Mouse (Mus musculus) gonadal fat pad, adult 2 months (tissue): ENCODE measurements around the gene Notch1. TPM values are rescaled to one million over a fixed set of nuclear protein-coding genes. Genes with fewer than 3 reads are reported as not detected.

ENCODE experiments used
- DNase-seq: peaks from one replicate; pipeline ENCODE4 v3.0.0-alpha.2; 2012; ENCODE audit warnings: low read depth
- polyA plus RNA-seq: library from polyadenylated mRNA; depleted of rRNA; stranded (reverse); fragments of >200 nt; gene quantifications from 2 replicates; pipeline ENCODE4 v1.2.3, GENCODE M21; 2012

Notch1 gene
- polyA plus RNA-seq, 1 experiment, result 49.0 TPM

GRCm38 (mm10) chr2:26446671-26447070 is 69.8 kb downstream of the Notch1 start:
- DNase-seq, result no peak

DNA sequence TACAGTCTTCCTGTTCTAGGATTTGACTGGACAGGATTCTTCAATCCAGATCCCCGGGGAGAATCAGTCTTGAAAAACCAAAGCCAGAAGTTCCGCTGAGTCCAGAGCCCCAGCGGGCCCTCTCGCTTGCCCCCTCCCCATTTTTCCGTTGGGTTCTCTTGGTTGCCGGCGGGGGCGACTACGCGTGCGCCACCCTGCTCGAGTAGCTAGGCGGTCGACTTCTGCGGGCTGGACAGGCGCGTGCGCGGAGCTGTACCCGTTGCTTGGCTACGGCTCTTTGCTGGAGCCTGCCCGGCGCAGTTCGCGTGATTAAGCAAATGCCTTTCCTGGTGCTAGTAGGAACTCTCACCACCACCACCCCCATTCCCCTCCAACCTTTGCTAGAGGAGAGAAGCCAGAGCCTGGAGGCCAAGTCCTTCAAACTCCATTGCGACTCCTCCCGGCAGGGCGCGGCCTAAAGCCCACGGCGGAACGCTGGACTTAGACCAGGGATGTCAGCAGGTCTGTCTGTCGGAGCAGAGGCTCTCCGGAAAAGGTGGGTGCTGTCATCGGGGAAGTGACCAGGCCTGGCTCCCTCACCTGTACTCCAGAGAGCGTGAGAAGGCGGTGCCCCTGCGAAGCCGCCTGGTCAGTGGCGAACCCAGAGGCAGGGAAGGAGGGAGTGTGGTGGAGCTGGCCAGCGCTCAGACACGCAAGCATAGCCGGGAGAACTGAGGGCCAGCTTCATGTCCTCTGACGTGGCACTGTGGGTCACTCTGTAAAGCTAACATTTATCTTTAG is 70.6 kb downstream of the Notch1 start:
- peak; percentile 61 for DNase-seq

DNA sequence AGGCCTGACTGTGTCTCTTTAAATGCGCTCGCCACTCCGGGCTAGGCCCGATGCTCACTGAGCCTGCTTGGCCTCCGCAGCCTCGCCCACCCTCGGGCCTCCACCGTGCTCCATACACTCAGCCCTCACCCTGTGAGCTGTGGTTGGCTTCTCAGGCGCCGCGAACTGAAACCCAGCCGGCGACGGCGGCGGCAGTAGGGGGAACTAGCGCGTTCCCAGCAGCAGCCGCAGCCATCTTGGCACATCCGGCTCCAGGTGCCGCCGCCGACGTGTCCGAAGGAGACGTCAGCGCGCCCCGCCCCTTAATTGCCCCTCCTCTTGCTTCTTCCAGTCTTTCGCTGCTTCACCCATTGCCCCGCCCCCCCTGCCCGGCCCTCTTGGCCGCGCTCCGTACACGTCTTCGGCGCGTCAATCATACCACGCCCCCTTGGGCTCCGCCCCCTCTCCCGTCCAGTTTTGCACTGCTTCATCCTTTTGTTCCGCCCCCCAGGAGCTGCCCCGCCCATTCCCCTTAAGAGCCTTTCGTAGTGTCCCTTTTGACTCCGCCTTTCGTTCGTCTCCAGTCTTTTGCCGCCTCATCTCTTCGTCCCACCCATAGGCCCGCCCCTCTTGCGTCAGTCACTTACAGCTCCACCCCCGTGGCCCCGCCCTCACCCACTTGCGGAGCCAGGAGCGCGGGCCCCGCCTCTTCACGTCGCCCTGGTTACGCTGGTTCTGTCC is 71.4 kb downstream of the Notch1 start, which contains the start of gene Sec16a:
Gene Sec16a, minus strand, starts transcription at position 271 of the 720 bp plus-strand sequence.
- peak; percentile 97 for DNase-seq

GRCm38 (mm10) chr2:26444368-26444767 is 72.1 kb downstream of the Notch1 start:
- no peak for DNase-seq

- no peak for DNase-seq
Measured at GRCm38 (mm10) chr2:26443876-26444275, 72.6 kb downstream of the Notch1 start.

GRCm38 (mm10) chr2:26442843-26443242 is 73.6 kb downstream of the Notch1 start:
- no peak for DNase-seq

- no peak for DNase-seq
Measured at GRCm38 (mm10) chr2:26441688-26442087, 74.8 kb downstream of the Notch1 start.

DNA sequence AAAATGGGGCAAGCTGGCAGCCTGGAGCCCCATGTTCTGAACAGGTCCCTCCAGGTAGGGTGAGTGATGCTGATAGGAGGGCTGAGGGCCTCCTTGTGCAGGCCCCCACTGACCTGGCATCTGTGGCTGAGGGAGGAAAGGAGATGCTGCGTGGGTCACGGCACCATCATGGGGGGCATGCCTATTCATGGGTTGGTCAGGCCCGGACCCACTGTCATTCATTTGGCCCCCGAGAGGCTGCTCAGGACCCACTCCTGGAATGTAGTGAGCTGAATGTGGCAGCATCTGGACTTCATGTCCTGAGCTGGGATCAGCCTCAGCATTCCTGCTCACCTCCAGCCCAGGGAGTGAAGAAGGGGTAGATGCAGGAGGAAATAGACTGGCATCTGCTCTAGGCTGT is 75.2 kb downstream of the Notch1 start:
- no peak for DNase-seq

DNA sequence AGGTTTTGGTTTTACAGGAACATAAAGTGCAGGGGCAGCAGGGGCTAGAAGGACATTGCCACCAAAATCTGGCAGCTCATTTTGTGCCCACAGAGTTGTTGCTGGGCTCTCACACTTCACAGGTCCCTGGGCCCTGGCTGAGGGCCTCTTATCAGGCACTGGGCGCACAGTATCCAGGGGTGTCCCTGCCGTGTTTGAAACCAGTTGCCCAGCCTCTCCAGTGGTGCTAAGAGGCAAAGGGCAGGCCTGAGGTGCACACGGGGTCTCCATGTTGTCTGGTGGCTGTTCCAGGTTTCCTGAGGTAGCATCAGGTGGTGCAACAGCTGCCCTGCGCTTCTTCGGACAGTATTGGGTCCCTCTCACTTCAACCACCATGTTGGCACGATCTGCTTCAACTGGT is 76.8 kb downstream of the Notch1 start:
- DNase-seq, result no peak

- no peak for DNase-seq
Measured at GRCm38 (mm10) chr2:26438373-26438772, 78.1 kb downstream of the Notch1 start.

- no peak for DNase-seq
Measured at GRCm38 (mm10) chr2:26437221-26437620, 79.2 kb downstream of the Notch1 start.

- no peak for DNase-seq
Measured at GRCm38 (mm10) chr2:26434791-26435572, 81.5 kb downstream of the Notch1 start.

- DNase-seq, result no peak
Measured at GRCm38 (mm10) chr2:26429851-26430250, 86.6 kb downstream of the Notch1 start.

- no peak for DNase-seq
Measured at GRCm38 (mm10) chr2:26424541-26424940, 91.9 kb downstream of the Notch1 start.

DNA sequence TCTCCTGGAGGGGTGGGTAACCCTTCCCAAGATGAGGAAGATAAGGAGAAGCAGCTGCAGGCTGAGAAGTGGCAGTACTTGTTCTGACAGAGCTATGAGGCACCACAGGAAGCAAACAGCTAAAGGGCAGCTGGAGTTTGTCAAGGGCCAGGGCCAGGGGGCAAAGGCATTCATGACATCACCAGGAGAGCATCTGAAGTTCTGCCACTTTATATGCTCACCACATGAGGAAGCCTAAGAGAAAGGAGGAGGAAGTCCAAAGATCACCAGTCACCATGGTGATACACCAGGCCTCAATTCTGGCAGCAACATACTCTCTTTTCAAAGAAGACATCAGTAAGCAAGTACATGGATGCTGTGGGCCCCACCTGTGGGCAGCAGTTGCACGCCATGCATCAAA is 93.4 kb downstream of the Notch1 start:
- no peak for DNase-seq

- DNase-seq, result no peak
Measured at GRCm38 (mm10) chr2:26421969-26422368, 94.5 kb downstream of the Notch1 start.

- no peak for DNase-seq
Measured at GRCm38 (mm10) chr2:26418120-26418519, 98.3 kb downstream of the Notch1 start.

DNA sequence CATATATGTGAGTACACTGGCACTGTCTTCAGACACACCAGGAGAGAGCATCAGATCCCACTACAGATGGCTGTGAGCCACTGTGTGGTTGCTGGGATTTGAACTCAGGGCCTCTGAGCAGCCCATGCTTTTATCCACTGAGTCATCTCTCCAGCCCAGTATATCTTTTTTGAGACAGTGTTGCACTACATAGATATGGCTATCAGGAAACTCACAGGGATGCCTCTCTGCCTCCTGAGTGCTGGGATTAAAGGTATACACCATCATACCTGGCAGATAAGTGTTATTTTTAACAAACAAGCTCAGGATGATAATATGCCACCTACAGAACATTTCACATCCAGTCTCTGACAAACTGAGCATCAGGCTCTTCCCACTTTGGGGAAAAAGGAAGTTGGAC is 99.4 kb downstream of the Notch1 start:
- DNase-seq, result no peak

- DNase-seq, result no peak
Measured at GRCm38 (mm10) chr2:26410931-26411411, 105.5 kb downstream of the Notch1 start.

DNA sequence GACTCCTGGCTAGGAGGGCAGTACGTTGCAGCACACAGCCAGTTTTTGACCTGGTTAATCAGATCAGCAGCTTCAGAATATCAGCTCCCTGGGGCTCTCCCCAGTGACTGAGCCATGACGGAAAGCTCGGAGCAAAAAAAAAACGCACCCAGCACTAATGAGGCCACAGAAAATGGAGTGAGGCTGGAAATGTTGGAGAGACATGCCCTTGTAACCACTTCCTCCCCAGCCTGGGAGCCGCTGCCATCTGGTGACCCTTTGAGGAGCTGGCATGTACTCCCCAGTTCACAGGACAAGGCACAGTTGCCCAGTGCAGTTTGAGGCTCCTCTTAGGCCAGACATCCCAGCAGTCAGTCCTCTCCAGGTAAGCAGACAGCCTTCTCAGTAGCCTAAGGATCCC is 106.4 kb downstream of the Notch1 start:
- no peak for DNase-seq

- DNase-seq, result no peak
Measured at GRCm38 (mm10) chr2:26409362-26409761, 107.1 kb downstream of the Notch1 start.
